Comparison of ENCODE assay signal across 21 mouse cellular contexts in the genomic region with DNA sequence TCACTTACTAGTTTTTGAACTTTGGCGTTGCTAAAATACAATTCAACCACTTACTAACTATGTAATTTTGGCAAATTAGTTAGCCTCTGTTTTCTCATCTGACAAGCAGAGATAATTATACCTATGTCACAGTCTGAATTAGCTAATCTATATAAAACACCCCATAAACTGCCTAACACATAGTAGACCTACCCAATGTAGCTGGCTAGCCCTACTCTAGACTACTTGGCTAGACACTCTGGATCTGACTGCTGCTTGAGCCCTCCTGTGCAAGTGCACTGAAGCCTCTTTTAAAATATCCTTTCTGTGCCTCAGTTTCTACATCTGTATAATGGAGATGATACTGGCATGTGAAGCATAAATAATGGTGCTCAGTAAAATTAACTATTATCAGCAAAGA.
DNase-seq lines count a peak whose midpoint lies in the region; ATAC-seq and TF ChIP-seq lines count a peak whose summit lies in the region.
"Had no signal": no experiment of that assay in that cellular context is flagged by ENCODE, and none has a peak within 500 bp of the region (broad histone marks: within the 10 kb centered on the region; RNA-seq: fewer than 3 reads in every experiment).

No protein-coding gene starts in this region.

- H3K4me3 ChIP-seq in lung, embryonic 14.5 days (ENCODE audit: low read depth, low read length): no peak overlapping the region

- 78% methylated on average over 1 of the region's 1 CpGs for WGBS in lung, embryonic 14.5 days

- ATAC-seq in lung, embryonic 14.5 days (ENCODE audit: insufficient read depth): 0 out of 2 replicates have a peak, but pooled peaks have one; percentile 60
- ATAC-seq in megakaryocyte progenitor cell, adult 5-6 weeks (replicated peaks; ENCODE audit: poor library complexity): 0 out of 2 replicates have a peak, but pooled peaks have one; percentile 23
- ATAC-seq in megakaryocyte-erythroid progenitor cell, adult 5-6 weeks (replicated peaks; ENCODE audit: low FRiP score, low TSS enrichment, poor library complexity, severe bottlenecking): 0 out of 2 replicates have a peak, but pooled peaks have one; percentile 65
- ATAC-seq: activated CD4-positive, CD25-positive, alpha-beta regulatory T cell, adult 4 months; CD4-positive, CD25-positive, alpha-beta regulatory T cell, adult 4 months; Patski had no signal

- no peak overlapping the region for H3K9ac ChIP-seq in lung, embryonic 14.5 days

- H3K36me3 ChIP-seq in lung, embryonic 14.5 days (ENCODE audit: insufficient read depth): no peaks in the 10 kb centered on the region
- H3K36me3 ChIP-seq: G1E had no signal

- H3K4me2 ChIP-seq in lung, embryonic 14.5 days: no peak overlapping the region

- DNase-seq in lung, embryonic 14.5 days: peak; percentile 9
- no peak for DNase-seq in lung, postnatal 4 days
- DNase-seq in left cerebral cortex, adult 11 months (ENCODE audit: low spot score): no peak
- no peak for DNase-seq in cerebellum, adult 11 months
- DNase-seq: adrenal gland, adult 2 months; adrenal gland, adult 8-10 months; adrenal gland, postnatal 10 days; adrenal gland, postnatal 14 days; adrenal gland, postnatal 25 days; adrenal gland, postnatal 36 days; B cell, adult 2 months; cerebellum, adult 11-12 months; cerebellum, adult 18-20 months; cerebellum, adult 2 months had no signal

- TF ChIP-seq CTCF in lung, embryonic 14.5 days (IDR thresholded peaks at IDR 0.05; ENCODE audit: low read depth): no peak

- no peaks in the 10 kb centered on the region for H3K9me3 ChIP-seq in lung, embryonic 14.5 days (ENCODE audit: low read depth, low read length)
- H3K9me3 ChIP-seq: G1E had no signal

- H3K27ac ChIP-seq in lung, embryonic 14.5 days (ENCODE audit: low read depth): no peak overlapping the region

- H3K27me3 ChIP-seq in lung, embryonic 14.5 days (ENCODE audit: insufficient read depth, low read length): no peaks in the 10 kb centered on the region
- H3K27me3 ChIP-seq: CH12.LX, Patski had no signal

- H3K4me1 ChIP-seq in lung, embryonic 14.5 days (ENCODE audit: insufficient read depth): no peaks in the 10 kb centered on the region
